Mouse (Mus musculus) neural tube, embryonic 14.5 days (tissue): ENCODE data around the gene Enox1. TPM values are rescaled to one million over a fixed set of nuclear protein-coding genes. Genes with fewer than 3 reads are reported as not detected.
A peak's percentile ranks its signal among the peaks of the same experiment; 100 is the strongest.

Experiments used
- ATAC-seq: fragments of 200-750 bp; cut with Nextera tagmentation; 2 replicates; pipeline ENCODE4 v1.8.0; 2017; ENCODE audit warnings: low read depth, mild to moderate bottlenecking, moderate TSS enrichment, moderate library complexity
- H3K27ac ChIP-seq: fragments of 300-500 bp; sonication (generic); 2 replicates; pipeline ENCODE4 v1.5.1; 2014; ENCODE audit warnings: low read depth, mild to moderate bottlenecking, control low read depth, low read length, moderate library complexity, mixed read lengths
- H3K27me3 ChIP-seq: fragments of 300-500 bp; sonication (generic); 2 replicates; pipeline ENCODE4 v1.6.1; 2014; ENCODE audit warnings: low read length; ENCODE audit not compliant: control insufficient read depth, insufficient read depth
- H3K36me3 ChIP-seq: fragments of 300-500 bp; sonication (generic); 2 replicates; pipeline ENCODE4 v1.6.1; 2014; ENCODE audit warnings: low read length, mixed read lengths; ENCODE audit not compliant: control insufficient read depth, insufficient read depth
- H3K4me1 ChIP-seq: fragments of 300-500 bp; sonication (generic); 2 replicates; pipeline ENCODE4 v1.6.1; 2014; ENCODE audit warnings: low read length; ENCODE audit not compliant: control insufficient read depth, insufficient read depth
- H3K4me2 ChIP-seq: fragments of 300-500 bp; sonication (generic); 2 replicates; pipeline ENCODE4 v1.6.1; 2014; ENCODE audit warnings: mild to moderate bottlenecking, low read depth, low read length, control low read depth
- H3K4me3 ChIP-seq: fragments of 300-500 bp; sonication (generic); 2 replicates; pipeline ENCODE4 v1.5.1; 2014; ENCODE audit warnings: low read depth, low read length, control low read depth, mixed read lengths
- H3K9ac ChIP-seq: fragments of 300-500 bp; sonication (generic); replicated peaks from 2 replicates; pipeline ENCODE4 v1.6.1; 2014; ENCODE audit warnings: low read depth, mild to moderate bottlenecking, control low read depth, low read length, mixed read lengths
- H3K9me3 ChIP-seq: fragments of 300-500 bp; sonication (generic); 2 replicates; pipeline ENCODE4 v1.6.1; 2016; ENCODE audit warnings: low read length; ENCODE audit not compliant: control insufficient read depth
- WGBS: fragments of 180-500 bp; shearing (Covaris S2); extraction: QIAGEN DNeasy Blood & Tissue Kit; methylation state at CpG from one replicate; pipeline ENCODE4 v1.1.7; 2014; 5-methylcytosine and 5-hydroxymethylcytosine counted together
- polyA plus RNA-seq: library from polyadenylated mRNA; unstranded; fragments of >200 nt; fragmentation: Nextera tagmentation; extraction: Ambion mirVana; gene quantifications from 2 replicates; pipeline ENCODE4 v1.2.1, GENCODE M21; 2014

The Enox1 gene
- polyA plus RNA-seq, 1 experiment from 2014 or later = 36.2 TPM

DNA sequence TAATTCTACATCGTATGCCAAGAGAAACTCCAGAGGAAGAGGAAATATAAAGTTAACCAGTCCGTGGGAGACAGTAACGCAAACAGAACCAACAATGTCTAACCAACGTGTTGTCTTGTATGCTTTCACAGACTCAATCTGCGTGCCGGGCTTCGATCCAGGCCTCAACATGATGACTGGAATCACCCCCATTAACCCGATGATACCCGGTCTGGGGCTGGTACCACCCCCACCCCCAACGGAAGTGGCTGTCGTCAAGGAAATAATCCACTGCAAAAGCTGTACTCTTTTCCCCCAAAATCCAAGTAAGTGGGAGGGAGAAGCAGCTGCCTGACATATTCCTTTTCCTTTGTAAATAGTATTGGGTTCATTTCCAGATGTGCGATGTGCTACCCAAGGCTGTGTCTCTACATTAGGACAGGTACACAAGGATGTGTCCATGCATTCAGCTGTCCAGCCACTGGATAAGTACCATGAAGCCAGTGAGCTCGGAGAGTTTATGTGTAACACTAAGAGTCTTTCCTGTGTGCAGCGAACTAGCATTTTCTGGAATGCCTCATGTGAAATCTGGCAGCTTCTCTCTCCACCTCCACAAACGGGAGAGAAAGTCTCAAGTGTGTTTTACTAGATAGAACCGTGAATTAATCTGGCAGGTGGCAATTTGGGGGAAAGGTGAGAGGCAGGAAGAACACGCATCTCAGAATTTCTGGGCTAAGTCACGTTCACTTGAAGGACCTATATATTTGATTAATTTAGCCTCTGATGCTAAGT, 421.1 kb downstream of the Enox1 start:
- WGBS = 86% methylated on average over 18 of the region's 18 CpGs
- Histone ChIP-seq H3K9me3 (no peaks in the 10 kb centered on the region), H3K27ac (no peak overlapping the region), H3K4me1 (no peaks in the 10 kb centered on the region), H3K27me3 (no peaks in the 10 kb centered on the region), H3K36me3 (no peaks in the 10 kb centered on the region), H3K9ac (no peak overlapping the region), H3K4me2 (no peak overlapping the region), H3K4me3 (no peak overlapping the region)
- ATAC-seq = no peak

DNA sequence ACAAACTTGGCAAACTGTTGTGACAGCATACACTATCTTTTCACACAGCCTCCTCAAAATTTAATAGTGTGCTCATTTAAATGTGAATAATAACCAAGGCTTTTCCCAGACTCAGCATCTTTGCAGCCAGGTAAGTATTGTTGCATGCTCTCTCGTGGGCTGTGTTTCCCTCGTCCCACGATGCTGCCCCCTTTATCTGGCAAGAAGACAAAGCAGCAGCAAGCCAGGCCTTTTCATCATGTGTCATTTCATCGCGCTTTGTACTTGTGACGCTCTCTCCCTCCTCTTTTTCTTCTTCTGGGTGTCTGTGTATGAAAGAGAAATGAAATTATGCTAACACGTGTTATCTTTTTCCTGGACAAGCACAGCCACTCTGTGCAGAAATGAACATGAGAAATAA, 421.8 kb downstream of the Enox1 start:
- no peaks in the 10 kb centered on the region for H3K4me1 ChIP-seq
- no peak overlapping the region for H3K4me3 ChIP-seq
- no peaks in the 10 kb centered on the region for H3K27me3 ChIP-seq
- no peaks in the 10 kb centered on the region for H3K9me3 ChIP-seq
- no peak overlapping the region; the same call in 1 of the 2 replicates for H3K27ac ChIP-seq
- no peaks in the 10 kb centered on the region for H3K36me3 ChIP-seq
- ATAC-seq = no peak
- H3K9ac ChIP-seq = no peak overlapping the region
- no peak overlapping the region for H3K4me2 ChIP-seq
- WGBS = 54% methylated on average over 7 of the region's 7 CpGs

DNA sequence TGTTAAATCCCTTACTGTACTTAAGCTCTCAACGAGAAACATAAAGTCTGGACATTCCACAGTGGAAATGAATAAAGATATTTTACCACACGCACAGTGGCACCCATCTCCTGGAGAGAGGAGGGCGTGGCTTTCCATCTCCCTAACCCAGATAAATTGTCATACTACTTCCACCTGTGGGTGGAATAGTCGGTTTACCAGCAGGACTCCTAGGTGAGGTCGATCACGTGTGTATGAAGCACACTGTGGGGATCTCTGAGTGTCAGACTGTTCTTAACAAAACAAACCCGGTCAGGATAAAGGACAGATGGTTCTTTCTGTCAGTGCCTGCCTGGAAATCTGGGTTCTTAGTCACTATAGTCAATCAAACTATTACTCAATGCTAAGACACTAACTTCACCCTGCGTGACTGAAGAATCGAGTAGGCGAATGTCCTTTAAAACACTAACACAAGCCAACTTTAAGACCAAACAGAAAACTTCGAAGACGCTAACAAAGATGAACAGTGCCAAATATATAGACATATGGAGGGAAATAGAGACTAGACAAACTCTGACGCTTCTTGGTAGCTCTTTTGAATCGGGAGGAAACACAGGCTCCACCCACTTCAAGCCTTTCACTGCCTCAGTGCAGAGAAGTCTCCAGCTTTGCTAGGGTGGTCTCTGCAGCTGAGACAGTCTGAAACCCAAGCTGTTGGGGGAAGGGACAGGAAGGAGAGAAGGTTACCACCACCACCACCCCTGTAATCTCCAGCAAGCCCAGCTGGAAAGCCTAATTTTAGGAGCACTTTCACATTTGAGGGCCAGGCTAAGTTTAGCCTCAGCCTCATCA, 423.8 kb downstream of the Enox1 start:
- Histone ChIP-seq H3K4me3 (no peak overlapping the region), H3K27me3 (no peaks in the 10 kb centered on the region), H3K27ac (no peak overlapping the region), H3K9ac (no peak overlapping the region), H3K4me2 (no peak overlapping the region), H3K36me3 (no peaks in the 10 kb centered on the region), H3K4me1 (peaks cover 2% of the 10 kb centered on the region), H3K9me3 (no peaks in the 10 kb centered on the region)
- no peak for ATAC-seq
- WGBS = 74% methylated on average over 14 of the region's 14 CpGs

DNA sequence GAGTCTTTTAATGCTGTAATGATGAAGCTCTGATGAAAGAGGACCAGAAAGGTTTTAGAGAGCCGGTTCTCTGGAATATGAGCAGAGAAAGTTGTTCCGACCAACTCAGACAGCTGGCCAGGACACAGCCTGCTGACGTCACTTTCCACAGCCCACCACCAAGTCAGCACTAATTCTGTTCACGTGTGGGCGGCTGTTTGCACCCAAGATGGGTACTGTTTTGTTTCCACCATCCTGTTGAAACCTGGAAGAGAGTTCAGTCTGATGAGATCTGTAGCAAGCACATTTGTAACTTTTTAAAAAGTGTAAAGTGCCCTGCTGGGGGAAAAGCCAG, 424.3 kb downstream of the Enox1 start:
- H3K36me3 ChIP-seq = no peaks in the 10 kb centered on the region
- H3K27ac ChIP-seq = no peak overlapping the region
- no peak overlapping the region for H3K4me2 ChIP-seq
- no peak for ATAC-seq
- 63% methylated on average over 5 of the region's 5 CpGs for WGBS
- H3K27me3 ChIP-seq = no peaks in the 10 kb centered on the region
- no peaks in the 10 kb centered on the region for H3K9me3 ChIP-seq
- H3K9ac ChIP-seq = no peak overlapping the region
- peaks cover 6% of the 10 kb centered on the region for H3K4me1 ChIP-seq
- no peak overlapping the region for H3K4me3 ChIP-seq

DNA sequence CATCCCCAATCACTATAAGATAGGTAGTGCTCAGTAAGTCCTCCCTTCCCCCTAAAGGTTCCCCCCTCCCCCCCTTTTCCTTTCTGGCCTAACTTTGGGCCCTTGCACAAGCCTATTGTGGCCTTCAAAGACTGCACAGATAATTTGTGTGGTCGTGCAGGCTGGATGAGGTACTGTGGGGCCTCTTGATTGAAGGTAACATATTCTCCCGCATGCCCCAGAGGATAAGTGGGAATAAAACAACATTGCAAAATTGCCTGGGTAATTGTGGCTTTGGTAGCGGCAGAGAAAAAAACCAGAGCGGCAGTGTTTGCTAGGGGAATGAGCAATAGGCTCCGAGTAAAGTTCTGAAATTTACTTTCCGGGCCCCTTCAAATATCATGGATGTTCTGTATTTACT, 425.1 kb downstream of the Enox1 start:
- 67% methylated on average over 6 of the region's 6 CpGs for WGBS
- H3K4me2 ChIP-seq = no peak overlapping the region
- no peaks in the 10 kb centered on the region for H3K9me3 ChIP-seq
- no peak overlapping the region for H3K4me3 ChIP-seq
- H3K4me1 ChIP-seq = peaks cover 6% of the 10 kb centered on the region
- no peak overlapping the region for H3K9ac ChIP-seq
- H3K27ac ChIP-seq = no peak overlapping the region
- no peaks in the 10 kb centered on the region for H3K27me3 ChIP-seq
- no peak for ATAC-seq
- no peaks in the 10 kb centered on the region for H3K36me3 ChIP-seq

DNA sequence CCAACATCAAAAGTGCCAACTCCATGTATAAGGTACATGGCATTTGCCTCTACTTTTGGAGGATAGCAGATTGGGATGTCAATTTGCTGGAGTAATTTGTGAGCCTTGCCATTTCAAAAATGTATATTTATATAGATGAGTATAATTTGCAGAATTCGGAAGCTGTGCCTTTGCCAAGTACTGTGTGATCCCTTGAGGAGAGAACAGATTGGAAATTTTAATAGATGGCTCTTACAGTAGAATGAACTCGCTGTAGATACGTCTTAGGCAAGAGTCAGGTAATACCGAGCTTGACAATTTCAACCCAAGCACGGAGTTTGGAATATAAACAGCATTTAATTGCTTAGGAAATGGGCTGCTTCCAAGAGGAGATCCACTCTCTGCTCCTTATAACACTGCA, 427.9 kb downstream of the Enox1 start:
- no peak overlapping the region for H3K27ac ChIP-seq
- H3K36me3 ChIP-seq = no peaks in the 10 kb centered on the region
- no peak for ATAC-seq
- H3K9me3 ChIP-seq = no peaks in the 10 kb centered on the region
- H3K4me2 ChIP-seq = no peak overlapping the region
- H3K9ac ChIP-seq = no peak overlapping the region
- H3K4me1 ChIP-seq = peaks cover 10% of the 10 kb centered on the region
- WGBS = 69% methylated on average over 5 of the region's 5 CpGs
- H3K27me3 ChIP-seq = no peaks in the 10 kb centered on the region
- H3K4me3 ChIP-seq = no peak overlapping the region

DNA sequence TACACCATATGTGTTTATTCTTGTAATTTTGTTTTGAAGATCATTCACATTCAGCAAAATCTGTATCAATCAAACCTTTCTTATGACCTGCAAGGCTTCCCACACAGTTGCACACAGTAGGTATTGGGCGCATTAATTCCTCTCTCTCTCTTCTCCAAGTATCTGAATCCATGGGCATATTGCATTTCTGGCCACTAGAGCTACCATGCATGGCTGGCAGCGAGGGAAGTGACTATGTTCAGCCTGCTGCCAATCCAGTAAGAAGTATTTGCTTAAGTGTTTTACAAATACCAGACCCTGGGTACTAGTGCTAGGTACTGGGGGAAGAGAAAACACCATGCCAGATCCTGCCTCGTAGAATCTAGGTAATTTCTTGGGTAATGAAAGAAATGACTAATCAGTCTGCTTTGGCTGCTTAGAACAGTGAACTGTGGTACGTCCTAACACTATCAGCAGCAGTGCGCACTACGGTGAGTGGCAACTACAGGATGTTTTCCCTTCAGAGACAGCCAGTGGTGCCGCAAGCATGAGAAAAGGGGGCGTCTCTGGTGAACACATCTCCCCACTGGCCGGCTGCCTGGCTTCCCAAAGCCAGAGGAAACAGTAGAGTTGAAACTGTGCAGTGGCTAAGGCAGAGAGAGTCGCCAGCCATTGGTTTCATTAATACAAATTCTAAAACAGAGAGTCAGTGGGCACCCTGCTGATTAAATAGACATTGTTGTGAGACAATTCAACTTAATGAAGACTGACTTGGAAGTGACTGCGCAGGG, 428.7 kb downstream of the Enox1 start:
- H3K27ac ChIP-seq = 0 out of 2 replicates have a peak overlapping the region, but pooled peaks have one; percentile 22
- no peaks in the 10 kb centered on the region for H3K27me3 ChIP-seq

DNA sequence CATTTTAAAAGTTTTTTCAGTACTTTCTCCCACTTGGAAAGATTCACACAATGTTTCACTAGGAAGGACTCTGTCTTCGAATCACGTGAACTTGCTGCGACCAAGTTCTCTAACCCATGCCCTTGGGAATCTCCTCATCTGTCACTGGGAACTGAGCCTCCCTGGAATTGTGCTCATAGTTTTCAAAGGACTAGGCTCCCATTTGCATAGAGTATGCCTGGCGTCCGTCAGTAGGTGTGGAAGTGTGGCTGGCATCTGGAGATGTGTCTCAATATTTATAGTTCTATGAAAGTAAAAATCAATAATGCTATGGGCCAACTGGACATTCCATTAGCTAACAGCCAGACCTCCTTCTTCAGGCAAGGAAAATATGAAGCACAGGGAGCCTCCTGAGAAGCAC, 429.5 kb downstream of the Enox1 start:
- Histone ChIP-seq H3K9me3 (no peaks in the 10 kb centered on the region), H3K27me3 (no peaks in the 10 kb centered on the region), H3K4me3 (no peak overlapping the region), H3K9ac (no peak overlapping the region), H3K4me2 (no peak overlapping the region), H3K4me1 (peaks cover 10% of the 10 kb centered on the region), H3K36me3 (no peaks in the 10 kb centered on the region), H3K27ac (no peak overlapping the region)
- no peak for ATAC-seq
- 44% methylated on average over 5 of the region's 5 CpGs for WGBS

More for the DNA sequence above, 428.7 kb downstream of the Enox1 start:
- Histone ChIP-seq H3K9ac (no peak overlapping the region), H3K9me3 (no peaks in the 10 kb centered on the region), H3K4me1 (peaks cover 10% of the 10 kb centered on the region), H3K4me3 (no peak overlapping the region), H3K36me3 (no peaks in the 10 kb centered on the region), H3K4me2 (no peak overlapping the region)
- WGBS = 43% methylated on average over 11 of the region's 11 CpGs
- ATAC-seq = no peak; the same call in 1 of the 2 replicates
